8 mouse cellular contexts compared by ENCODE assay signal in genomic region chr7:37771491-37772375, GRCm38 (mm10). TPM values are rescaled to one million over a fixed set of nuclear protein-coding genes. Genes with fewer than 3 reads are reported as not detected.
DNase-seq lines count a peak whose midpoint lies in the region; ATAC-seq lines count a peak whose summit lies in the region.
"Had no signal": no experiment of that assay in that cellular context is flagged by ENCODE, and none has a peak within 500 bp of the region (broad histone marks: within the 10 kb centered on the region; RNA-seq: fewer than 3 reads in every experiment).

No protein-coding gene starts in this region.

- peak; percentile 25; the same call in 1 of the 2 replicates for ATAC-seq in neural tube, embryonic 11.5 days (ENCODE audit: insufficient read depth, low FRiP score, low TSS enrichment)

- H3K9ac ChIP-seq in neural tube, embryonic 11.5 days (ENCODE audit: low read length), result peak overlapping the region; percentile 62

- no peaks in the 10 kb centered on the region for H3K9me3 ChIP-seq in heart, embryonic 10.5 days
- H3K9me3 ChIP-seq in neural tube, embryonic 11.5 days (ENCODE audit: control insufficient read depth, low read length), result no peaks in the 10 kb centered on the region

- H3K4me3 ChIP-seq in heart, embryonic 10.5 days, result peak overlapping the region; percentile 74
- H3K4me3 ChIP-seq in neural tube, embryonic 11.5 days (ENCODE audit: low read depth, low read length), result peak overlapping the region; percentile 58
- H3K4me3 ChIP-seq: myocyte had no signal

- peaks cover 69% of the 10 kb centered on the region for H3K27me3 ChIP-seq in heart, embryonic 10.5 days (ENCODE audit: insufficient read depth, poor library complexity, severe bottlenecking)
- peaks cover 6% of the 10 kb centered on the region; the same call in 1 of the 2 replicates for H3K27me3 ChIP-seq in neural tube, embryonic 11.5 days (ENCODE audit: control insufficient read depth, insufficient read depth, low read length)

- H3K4me2 ChIP-seq in neural tube, embryonic 11.5 days (ENCODE audit: low read depth), result peak overlapping the region; percentile 60

- DNase-seq in thymus, postnatal 4 days, result peak; percentile 11
- no peak for DNase-seq in thymus, postnatal 25 days
- DNase-seq in cerebellum, postnatal 10 days, result peak; percentile 79 to 83
- DNase-seq in heart, embryonic 10.5 days (ENCODE audit: low spot score), result no peak
- DNase-seq in kidney, postnatal 10 days, result peak; percentile 56
- peak; percentile 70 for DNase-seq in neural tube, embryonic 11.5 days (ENCODE audit: low spot score)
- DNase-seq in frontal cortex, postnatal 25 days (ENCODE audit: low spot score in 2 of 2), result no peak

- no peaks in the 10 kb centered on the region for H3K36me3 ChIP-seq in heart, embryonic 10.5 days
- H3K36me3 ChIP-seq in neural tube, embryonic 11.5 days (ENCODE audit: control insufficient read depth, insufficient read depth, low read length), result no peaks in the 10 kb centered on the region

- peak overlapping the region; percentile 86 for H3K27ac ChIP-seq in heart, embryonic 10.5 days
- H3K27ac ChIP-seq in neural tube, embryonic 11.5 days (ENCODE audit: low read depth, low read length), result peak overlapping the region; percentile 61

- H3K4me1 ChIP-seq in heart, embryonic 10.5 days, result peaks cover 20% of the 10 kb centered on the region
- peaks cover 15% of the 10 kb centered on the region for H3K4me1 ChIP-seq in neural tube, embryonic 11.5 days (ENCODE audit: control insufficient read depth, insufficient read depth, low read length)

- WGBS in heart, embryonic 10.5 days, result under 1% methylated on average over 75 of the region's 75 CpGs
- WGBS in neural tube, embryonic 11.5 days, result 1% methylated on average over 70 of the region's 75 CpGs

RNA-seq across cellular contexts. Expression of gene Zfp536, which starts 1.7 kb away (rescaled TPM):
- 2.0 and 2.4 TPM in 2 replicates for polyA plus RNA-seq in heart, embryonic 10.5 days (2016; fragmentation: Nextera tagmentation; extraction: Ambion mirVana)
- polyA plus RNA-seq in neural tube, embryonic 11.5 days (2014; fragmentation: Nextera tagmentation; extraction: Ambion mirVana), result 23.6 and 24.3 TPM in 2 replicates
- polyA plus RNA-seq: myocyte had no signal

Comparison
In these comparisons a context has a peak if more than half of its experiments do, and no peak if none do; other contexts are left out.
1. DNase-seq: peak in thymus, postnatal 4 days (single experiment), cerebellum, postnatal 10 days (2 of 2), kidney, postnatal 10 days (single experiment) and neural tube, embryonic 11.5 days (single experiment); none in thymus, postnatal 25 days (single experiment), heart, embryonic 10.5 days (single experiment) and frontal cortex, postnatal 25 days (0 of 2).